Mouse (Mus musculus) kidney, adult 18-20 months (tissue): ENCODE data around the gene Glra4.
"Not testable (repeated sequence)": the region's sequence is repeated elsewhere in the genome, so short reads cannot be mapped to it uniquely, and the experiment has no call there.

Source experiments
- DNase-seq: peaks from one replicate; pipeline ENCODE4 v3.0.0; 2021

Gene Glra4

DNA sequence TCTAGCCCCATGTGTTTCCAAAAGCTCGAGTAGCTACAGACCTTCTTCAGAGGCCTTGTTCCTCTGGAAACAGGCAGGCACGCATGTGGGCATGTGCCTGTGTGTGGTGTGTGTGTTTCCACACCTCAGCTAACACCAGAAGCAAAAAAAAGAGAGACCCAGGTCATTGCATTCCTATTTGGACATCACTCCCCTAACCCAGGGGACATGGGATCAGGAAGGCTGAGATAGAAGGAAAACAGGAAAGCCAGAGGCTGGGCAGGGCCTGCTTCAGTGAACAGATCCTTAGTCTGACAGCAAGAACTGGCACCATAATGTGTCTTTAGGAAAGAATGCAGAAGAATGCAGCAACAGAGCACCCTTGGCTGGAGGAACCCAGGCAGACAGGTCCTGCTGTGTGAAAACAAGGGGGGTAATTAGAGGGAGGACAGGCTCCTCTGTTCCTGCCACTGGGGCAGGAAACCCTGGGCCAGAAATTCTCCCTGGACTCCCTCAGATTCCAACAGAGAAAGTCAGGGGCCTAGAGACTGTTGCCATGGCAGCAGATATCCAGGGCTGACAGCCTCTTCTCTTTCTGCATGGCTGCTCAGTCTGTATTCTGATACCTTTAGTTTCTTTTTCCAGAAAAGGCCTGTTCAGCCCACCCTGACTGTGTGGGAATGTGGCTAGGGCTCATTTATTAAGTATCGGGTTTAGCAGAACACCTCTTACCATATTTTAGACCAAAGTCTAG lies 65.0 kb downstream of the Glra4 start:
- DNase-seq: not testable (repeated sequence)

DNA sequence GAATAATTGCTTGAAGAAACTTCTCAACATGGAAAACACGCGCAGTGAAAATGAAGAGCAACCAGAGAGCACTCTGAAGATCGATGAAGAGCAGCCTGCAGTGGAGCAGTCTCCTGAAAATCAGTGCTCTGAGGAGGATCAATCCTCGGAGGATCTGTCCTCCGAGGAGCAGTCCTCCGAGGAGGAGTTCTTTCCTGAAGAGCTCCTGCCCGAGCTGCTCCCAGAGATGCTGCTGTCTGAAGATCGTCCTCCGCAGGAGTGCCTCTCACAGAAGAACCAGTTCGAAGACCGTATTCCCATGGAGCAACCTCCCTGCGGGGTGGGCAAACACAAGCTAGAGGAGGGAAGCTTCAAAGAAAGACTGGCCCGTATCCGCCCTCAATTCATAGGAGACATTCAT lies 71.2 kb downstream of the Glra4 start:
- no peak for DNase-seq

- peak; percentile 18 for DNase-seq
These were observed 71.7 kb downstream of the Glra4 start for GRCm38 (mm10) chrX:136708168-136708681.
